Comparison of ENCODE assay signal across 19 mouse cellular contexts in genomic region chr7:55938341-55938740, GRCm38 (mm10).
"Had no signal": no experiment of that assay in that cellular context is flagged by ENCODE, and none has a peak within 500 bp of the region (broad histone marks: within the 10 kb centered on the region; RNA-seq: fewer than 3 reads in every experiment).

No protein-coding gene starts in this region.

- ATAC-seq: midbrain, embryonic 16.5 days had no signal

- H3K4me3 ChIP-seq: midbrain, embryonic 10.5 days; midbrain, embryonic 12.5 days; myocyte; neural tube, embryonic 13.5 days; neural tube, embryonic 15.5 days had no signal

- H3K9me3 ChIP-seq: midbrain, embryonic 10.5 days; midbrain, embryonic 12.5 days; neural tube, embryonic 13.5 days; neural tube, embryonic 15.5 days had no signal

- H3K9ac ChIP-seq: lung, embryonic 14.5 days; midbrain, embryonic 12.5 days; neural tube, embryonic 13.5 days; neural tube, embryonic 15.5 days had no signal

- H3K4me2 ChIP-seq: lung, embryonic 14.5 days; midbrain, embryonic 12.5 days; neural tube, embryonic 13.5 days; neural tube, embryonic 15.5 days had no signal

- H3K27ac ChIP-seq: midbrain, embryonic 10.5 days; midbrain, embryonic 12.5 days; neural tube, embryonic 13.5 days; neural tube, embryonic 15.5 days had no signal

- H3K27me3 ChIP-seq: midbrain, embryonic 12.5 days; neural tube, embryonic 13.5 days; neural tube, embryonic 15.5 days had no signal

- DNase-seq: lung, adult 18-20 months; lung, embryonic 14.5 days; lung, postnatal 14 days; lung, postnatal 4 days; midbrain, embryonic 14.5 days; retina, postnatal 1 day; right cerebral cortex, adult 18-20 months; right cerebral cortex, postnatal 25 days; right cerebral cortex, postnatal 4 days; spleen, adult 18-20 months; thymus, adult 18-20 months; thymus, postnatal 14 days; thymus, postnatal 36 days had no signal

- H3K4me1 ChIP-seq: midbrain, embryonic 10.5 days; midbrain, embryonic 12.5 days; neural tube, embryonic 13.5 days; neural tube, embryonic 15.5 days had no signal
